Mouse (Mus musculus): ENCODE data around the gene Ash1l. TPM values are rescaled to one million over a fixed set of nuclear protein-coding genes. Genes with fewer than 3 reads are reported as not detected.

Gene Ash1l
- polyA plus RNA-seq, 1 experiment from 2014 or later: 20.1 TPM

- Histone ChIP-seq H3K9ac (peak overlapping the region; percentile 58), H3K9me3 (no peaks in the 10 kb centered on the region), H3K27ac (peak overlapping the region; percentile 50), H3K4me1 (peaks cover 25% of the 10 kb centered on the region), H3K4me2 (peak overlapping the region; percentile 87), H3K27me3 (no peaks in the 10 kb centered on the region), H3K4me3 (peak overlapping the region; percentile 64), H3K36me3 (peaks cover 32% of the 10 kb centered on the region)
- WGBS: 0% methylated on average over 19 of the region's 19 CpGs
- peak; percentile 9; the same call in 1 of the 2 replicates for ATAC-seq (ENCODE audit: borderline replicate concordance, extremely low read depth, low FRiP score, low TSS enrichment)
Measured at GRCm38 (mm10) chr3:89101459-89101811, 151.0 kb downstream of the Ash1l start.

- Histone ChIP-seq H3K9ac (peak within 1 kb of the TSS; percentile 58), H3K36me3 (peaks cover 29% of the 10 kb centered on the region), H3K4me3 (peak within 1 kb of the TSS; percentile 64), H3K4me2 (peak within 1 kb of the TSS; percentile 87), H3K4me1 (peaks cover 25% of the 10 kb centered on the region), H3K9me3 (no peaks in the 10 kb centered on the region), H3K27me3 (no peaks in the 10 kb centered on the region), H3K27ac (peak within 1 kb of the TSS; percentile 62)
- peak; percentile 100 for ATAC-seq (ENCODE audit: borderline replicate concordance, extremely low read depth, low FRiP score, low TSS enrichment)
- under 1% methylated on average over 26 of the region's 26 CpGs for WGBS
Measured at GRCm38 (mm10) chr3:89101812-89102494, 151.5 kb downstream of the Ash1l start, which contains the start of gene Fdps. Fdps (minus strand) TSS chr3:89101959.

DNA sequence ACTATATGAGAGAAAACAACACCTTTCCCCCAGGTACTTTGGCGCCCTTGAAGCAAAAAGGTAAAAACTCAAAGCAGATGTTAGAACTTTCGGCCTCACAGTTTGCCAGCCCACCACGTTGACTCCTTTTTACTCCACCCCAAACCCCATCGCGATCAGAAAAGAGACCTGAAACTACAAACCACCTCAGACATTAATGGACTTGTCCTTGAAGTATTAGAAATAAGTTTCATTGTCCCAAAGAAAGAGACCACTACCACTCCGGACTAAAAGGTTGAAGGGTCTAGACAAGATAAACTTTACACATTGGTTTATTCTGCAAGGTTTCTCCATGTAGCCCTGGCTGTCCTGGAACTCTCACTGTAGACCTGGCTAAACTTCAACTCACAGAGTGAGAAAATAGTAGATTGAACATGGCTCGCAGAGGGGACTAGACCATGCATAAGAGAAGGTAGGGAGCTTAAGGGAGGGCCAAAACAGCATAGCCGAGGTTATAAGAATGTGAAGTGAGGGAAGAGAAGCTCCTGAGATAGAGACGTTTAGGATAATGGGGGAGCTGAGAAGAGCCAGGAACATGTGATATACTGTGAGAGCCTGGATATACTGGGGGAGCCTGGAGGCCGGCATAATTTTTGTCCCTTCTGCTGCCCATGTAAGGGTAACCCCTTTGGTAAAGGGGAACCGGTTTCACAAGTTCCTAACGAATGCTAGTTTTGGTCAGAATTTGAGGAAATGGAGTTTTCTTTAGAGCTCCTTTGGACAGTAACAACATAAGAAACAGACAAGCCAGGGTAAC is 152.3 kb downstream of the Ash1l start:
- H3K27me3 ChIP-seq: no peaks in the 10 kb centered on the region
- H3K36me3 ChIP-seq: peaks cover 22% of the 10 kb centered on the region; the same call in 1 of the 2 replicates
- H3K9me3 ChIP-seq: no peaks in the 10 kb centered on the region
- peak overlapping the region; percentile 62; the same call in 1 of the 2 replicates for H3K27ac ChIP-seq
- peak overlapping the region; percentile 64; the same call in 1 of the 2 replicates for H3K4me3 ChIP-seq
- 62% methylated on average over 12 of the region's 12 CpGs for WGBS
- H3K4me2 ChIP-seq: peak overlapping the region; percentile 87
- peaks cover 25% of the 10 kb centered on the region for H3K4me1 ChIP-seq
- ATAC-seq (ENCODE audit: borderline replicate concordance, extremely low read depth, low FRiP score, low TSS enrichment): no peak
- 0 out of 2 replicates have a peak overlapping the region, but pooled peaks have one; percentile 15 for H3K9ac ChIP-seq

- Histone ChIP-seq H3K4me2 (no peak overlapping the region), H3K36me3 (peaks cover 16% of the 10 kb centered on the region; the same call in 1 of the 2 replicates), H3K27me3 (no peaks in the 10 kb centered on the region), H3K9me3 (no peaks in the 10 kb centered on the region), H3K4me1 (peaks cover 25% of the 10 kb centered on the region), H3K4me3 (no peak overlapping the region), H3K9ac (no peak overlapping the region), H3K27ac (no peak overlapping the region)
- 61% methylated on average over 4 of the region's 4 CpGs for WGBS
- ATAC-seq (ENCODE audit: borderline replicate concordance, extremely low read depth, low FRiP score, low TSS enrichment): no peak
Measured at GRCm38 (mm10) chr3:89103291-89103595, 152.8 kb downstream of the Ash1l start.

GRCm38 (mm10) chr3:89106881-89107280 is 156.5 kb downstream of the Ash1l start:
- peaks cover 4% of the 10 kb centered on the region; the same call in 1 of the 2 replicates for H3K4me1 ChIP-seq
- no peak overlapping the region for H3K4me2 ChIP-seq
- no peaks in the 10 kb centered on the region for H3K27me3 ChIP-seq
- H3K27ac ChIP-seq: no peak overlapping the region
- H3K9ac ChIP-seq: no peak overlapping the region
- H3K9me3 ChIP-seq: no peaks in the 10 kb centered on the region
- no peaks in the 10 kb centered on the region for H3K36me3 ChIP-seq
- no peak overlapping the region for H3K4me3 ChIP-seq
- ATAC-seq (ENCODE audit: borderline replicate concordance, extremely low read depth, low FRiP score, low TSS enrichment): no peak

- H3K4me3 ChIP-seq: no peak overlapping the region
- H3K9ac ChIP-seq: no peak overlapping the region
- WGBS: 45% methylated on average over 3 of the region's 3 CpGs
- ATAC-seq (ENCODE audit: borderline replicate concordance, extremely low read depth, low FRiP score, low TSS enrichment): no peak
- H3K4me1 ChIP-seq: no peaks in the 10 kb centered on the region
- no peak overlapping the region for H3K27ac ChIP-seq
- H3K4me2 ChIP-seq: no peak overlapping the region
- H3K27me3 ChIP-seq: no peaks in the 10 kb centered on the region
- H3K36me3 ChIP-seq: no peaks in the 10 kb centered on the region
- H3K9me3 ChIP-seq: no peaks in the 10 kb centered on the region
Measured at GRCm38 (mm10) chr3:89107545-89107944, 157.1 kb downstream of the Ash1l start.

- H3K4me1 ChIP-seq: no peaks in the 10 kb centered on the region
- H3K27me3 ChIP-seq: no peaks in the 10 kb centered on the region
- H3K9me3 ChIP-seq: no peaks in the 10 kb centered on the region
- ATAC-seq (ENCODE audit: borderline replicate concordance, extremely low read depth, low FRiP score, low TSS enrichment): no peak
- H3K4me2 ChIP-seq: no peak overlapping the region
- H3K36me3 ChIP-seq: no peaks in the 10 kb centered on the region
- no peak overlapping the region for H3K9ac ChIP-seq
- H3K27ac ChIP-seq: no peak overlapping the region
- H3K4me3 ChIP-seq: no peak overlapping the region
- 30% methylated on average over 1 of the region's 1 CpGs for WGBS
Measured at GRCm38 (mm10) chr3:89108146-89108545, 157.7 kb downstream of the Ash1l start.

DNA sequence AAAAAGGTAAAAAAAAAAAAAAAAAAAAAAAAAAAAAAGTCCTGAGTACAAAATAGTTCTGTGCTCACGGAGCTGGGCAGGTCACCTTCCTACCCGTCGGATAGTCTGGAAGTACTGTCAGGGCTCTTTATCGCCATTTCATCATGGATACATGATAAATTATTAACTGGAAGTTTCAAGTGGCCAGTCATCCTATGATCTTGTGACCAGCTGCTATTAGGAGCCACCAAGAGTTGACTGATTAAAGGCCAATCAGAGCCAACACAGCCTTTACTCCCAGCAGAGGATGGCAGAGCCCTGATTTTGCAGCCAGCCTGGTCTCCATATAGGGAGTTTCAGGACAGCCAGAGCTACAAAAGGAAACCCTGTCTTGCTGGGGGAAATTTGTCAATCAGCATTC is 162.6 kb downstream of the Ash1l start:
- Histone ChIP-seq H3K9ac (no peak overlapping the region), H3K4me3 (no peak overlapping the region), H3K36me3 (no peaks in the 10 kb centered on the region), H3K27me3 (no peaks in the 10 kb centered on the region), H3K4me2 (no peak overlapping the region), H3K9me3 (no peaks in the 10 kb centered on the region), H3K27ac (no peak overlapping the region), H3K4me1 (no peaks in the 10 kb centered on the region)
- WGBS: 58% methylated on average over 4 of the region's 4 CpGs
- ATAC-seq (ENCODE audit: borderline replicate concordance, extremely low read depth, low FRiP score, low TSS enrichment): no peak

DNA sequence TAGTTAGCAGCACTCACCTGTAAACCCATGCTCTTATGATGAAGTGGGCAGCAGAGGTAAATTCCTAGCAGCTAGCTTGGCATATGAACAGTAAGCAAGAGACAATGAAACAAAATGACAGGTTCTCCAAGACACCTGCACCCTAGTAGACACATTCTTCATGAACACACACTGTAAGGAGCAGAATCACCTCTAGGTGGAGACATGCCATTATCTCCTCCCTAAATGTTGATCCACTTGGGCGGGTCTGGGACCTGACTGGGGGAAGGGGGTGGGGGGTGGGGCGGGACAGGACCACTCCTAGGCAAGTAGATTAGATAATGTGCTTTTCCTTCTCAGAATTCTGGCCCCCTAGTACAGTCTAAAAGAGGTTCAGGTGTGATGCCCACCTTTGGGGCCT is 165.1 kb downstream of the Ash1l start:
- no peak overlapping the region for H3K4me2 ChIP-seq
- H3K36me3 ChIP-seq: no peaks in the 10 kb centered on the region
- no peak overlapping the region for H3K9ac ChIP-seq
- no peak overlapping the region for H3K4me3 ChIP-seq
- H3K27me3 ChIP-seq: no peaks in the 10 kb centered on the region
- WGBS: 3% methylated on average over 2 of the region's 2 CpGs
- no peaks in the 10 kb centered on the region for H3K4me1 ChIP-seq
- no peak for ATAC-seq (ENCODE audit: borderline replicate concordance, extremely low read depth, low FRiP score, low TSS enrichment)
- no peak overlapping the region for H3K27ac ChIP-seq
- no peaks in the 10 kb centered on the region for H3K9me3 ChIP-seq

GRCm38 (mm10) chr3:89123313-89123712 is 172.9 kb downstream of the Ash1l start:
- no peaks in the 10 kb centered on the region for H3K9me3 ChIP-seq
- 61% methylated on average over 2 of the region's 2 CpGs for WGBS
- ATAC-seq (ENCODE audit: borderline replicate concordance, extremely low read depth, low FRiP score, low TSS enrichment): no peak
- H3K27me3 ChIP-seq: no peaks in the 10 kb centered on the region
- H3K36me3 ChIP-seq: no peaks in the 10 kb centered on the region
- H3K4me3 ChIP-seq: no peak overlapping the region
- no peaks in the 10 kb centered on the region for H3K4me1 ChIP-seq
- no peak overlapping the region for H3K4me2 ChIP-seq
- no peak overlapping the region for H3K9ac ChIP-seq
- H3K27ac ChIP-seq: no peak overlapping the region

DNA sequence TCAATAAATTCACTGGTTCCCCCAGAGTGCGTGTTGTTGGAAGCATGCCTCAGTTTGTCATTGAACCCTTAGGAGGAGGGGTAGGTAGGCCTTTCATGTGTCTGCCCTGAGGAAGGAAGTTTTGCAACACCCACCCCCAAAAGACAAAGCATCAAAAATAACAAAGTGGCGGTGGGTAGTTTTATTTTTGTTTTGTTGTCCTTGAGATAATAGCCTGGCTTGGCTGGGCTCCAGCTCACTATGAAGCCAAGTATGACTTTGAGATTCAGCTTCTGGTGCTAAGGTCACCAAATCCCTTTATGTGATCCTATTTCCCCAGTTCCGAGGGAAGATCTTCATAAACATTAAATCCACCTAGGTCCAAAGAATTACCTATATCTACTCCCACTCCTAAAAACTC is 173.8 kb downstream of the Ash1l start:
- no peak overlapping the region for H3K9ac ChIP-seq
- no peak overlapping the region for H3K27ac ChIP-seq
- H3K4me1 ChIP-seq: no peaks in the 10 kb centered on the region
- H3K4me2 ChIP-seq: no peak overlapping the region
- no peaks in the 10 kb centered on the region for H3K27me3 ChIP-seq
- no peaks in the 10 kb centered on the region for H3K36me3 ChIP-seq
- ATAC-seq (ENCODE audit: borderline replicate concordance, extremely low read depth, low FRiP score, low TSS enrichment): no peak
- H3K4me3 ChIP-seq: no peak overlapping the region
- 45% methylated on average over 3 of the region's 3 CpGs for WGBS
- H3K9me3 ChIP-seq: no peaks in the 10 kb centered on the region

DNA sequence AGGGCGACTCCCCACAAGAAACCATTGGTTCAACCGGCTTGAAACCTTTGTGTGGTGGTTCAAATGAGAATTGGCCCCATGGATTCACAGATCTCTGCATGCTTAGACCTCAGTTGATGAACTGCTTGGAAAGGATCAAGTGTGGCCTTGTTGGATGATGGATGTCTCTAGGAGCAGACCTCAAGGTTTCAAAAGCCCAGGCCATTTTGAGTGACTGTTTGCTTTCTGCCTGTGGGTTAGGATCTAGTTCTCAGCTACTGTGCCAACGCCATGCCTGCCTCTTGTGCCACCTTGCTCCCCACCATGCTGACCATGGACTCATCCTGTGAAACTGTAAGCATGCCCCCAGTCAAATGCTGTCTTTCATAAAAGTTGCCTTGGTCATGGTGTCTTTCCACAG is 175.6 kb downstream of the Ash1l start:
- H3K4me3 ChIP-seq: no peak overlapping the region
- H3K9me3 ChIP-seq: no peaks in the 10 kb centered on the region
- H3K36me3 ChIP-seq: no peaks in the 10 kb centered on the region
- WGBS: 79% methylated on average over 3 of the region's 3 CpGs
- H3K9ac ChIP-seq: no peak overlapping the region
- no peak for ATAC-seq (ENCODE audit: borderline replicate concordance, extremely low read depth, low FRiP score, low TSS enrichment)
- no peaks in the 10 kb centered on the region for H3K4me1 ChIP-seq
- no peaks in the 10 kb centered on the region for H3K27me3 ChIP-seq
- H3K4me2 ChIP-seq: no peak overlapping the region
- H3K27ac ChIP-seq: no peak overlapping the region
